Mouse (Mus musculus) kidney, adult 2 months (tissue): Measurements from ENCODE around the gene Zbtb20.

Experiments
- CTCF ChIP-seq: fragments of 200-500 bp; conservative IDR thresholded peaks from 2 replicates; pipeline ENCODE4 v1.5.1; 2011; ENCODE audit warnings: low read depth, mild to moderate bottlenecking, control low read depth, low read length, moderate library complexity, mixed read lengths; ENCODE audit not compliant: insufficient read depth, insufficient read length
- POLR2A ChIP-seq: fragments of 200-500 bp; IDR thresholded peaks from one replicate; pipeline ENCODE4 v1.6.1; 2011; ENCODE audit warnings: low read depth, low read length, control low read depth

DNA sequence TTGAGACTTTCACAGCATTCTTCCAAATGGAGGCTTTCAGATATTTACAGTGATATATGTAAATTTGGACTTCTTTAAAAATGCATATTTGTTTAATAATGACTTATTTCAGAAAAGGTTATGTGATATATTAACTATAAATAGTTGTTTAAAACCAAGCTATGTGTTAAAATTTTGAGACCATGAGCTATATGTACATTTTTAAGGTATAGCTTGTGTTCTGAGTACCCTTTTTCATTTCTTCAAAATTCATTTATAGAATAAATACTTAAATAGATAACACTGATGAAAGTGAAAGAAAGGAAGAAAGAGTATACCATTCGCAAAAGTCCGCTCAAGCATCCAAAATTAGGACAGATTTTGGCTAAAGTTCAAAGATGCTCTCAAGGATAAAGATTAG, 607.1 kb downstream of the Zbtb20 start:
- TF ChIP-seq CTCF (no peak), POLR2A (no peak)
